Mouse (Mus musculus): ENCODE data around the gene Slc1a4.

The Slc1a4 gene

DNA sequence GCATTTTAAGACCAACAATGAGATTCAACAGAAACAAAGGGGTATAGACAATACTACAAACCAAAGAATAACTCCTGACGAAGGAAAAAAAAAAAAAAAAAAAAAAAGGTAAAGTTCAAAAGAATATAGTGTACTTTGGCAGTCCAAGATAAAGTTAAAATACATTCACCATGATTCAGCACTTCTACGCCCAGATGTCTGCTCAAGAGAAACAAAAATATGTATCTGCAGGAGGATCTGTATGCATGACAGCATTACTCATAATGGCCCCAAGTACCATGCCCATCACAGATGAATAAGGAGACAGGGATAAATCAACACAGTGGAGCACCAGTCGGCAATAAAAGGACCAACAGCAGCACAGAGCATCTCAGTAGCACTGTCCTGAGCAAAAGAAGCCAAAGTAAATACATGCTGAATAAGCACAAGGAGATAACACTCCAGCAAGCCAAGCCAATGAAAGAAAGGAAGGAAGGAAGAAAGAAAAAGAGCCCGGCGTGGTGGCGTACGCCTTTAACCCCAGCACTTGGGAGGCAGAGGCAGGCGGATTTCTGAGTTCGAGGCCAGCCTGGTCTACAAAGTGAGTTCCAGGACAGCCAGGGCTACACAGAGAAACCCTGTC, 7.3 kb downstream of the Slc1a4 start:
- DNase-seq (ENCODE audit: low spot score in 2 of 2), result no peak

DNA sequence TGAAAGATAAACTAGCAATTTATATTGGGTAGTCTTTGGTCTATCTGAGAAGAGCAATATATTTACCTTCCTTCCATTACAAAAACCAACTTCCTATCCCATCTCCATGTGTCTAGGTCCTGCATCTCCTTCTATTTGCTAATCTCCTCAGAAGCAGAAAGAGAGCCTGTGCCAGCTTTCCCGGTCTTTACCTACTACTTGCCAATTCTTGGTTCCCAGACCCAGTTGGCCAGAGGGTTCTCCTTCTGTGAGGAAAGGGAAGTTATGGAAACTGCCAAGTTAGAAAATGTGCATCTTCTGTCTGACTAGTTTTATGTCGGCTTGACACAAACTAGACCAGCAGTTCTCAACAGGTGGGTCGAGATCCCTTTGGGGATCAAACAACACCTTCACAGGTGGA, 8.5 kb downstream of the Slc1a4 start:
- no peak for DNase-seq (ENCODE audit: low spot score in 2 of 2)

DNA sequence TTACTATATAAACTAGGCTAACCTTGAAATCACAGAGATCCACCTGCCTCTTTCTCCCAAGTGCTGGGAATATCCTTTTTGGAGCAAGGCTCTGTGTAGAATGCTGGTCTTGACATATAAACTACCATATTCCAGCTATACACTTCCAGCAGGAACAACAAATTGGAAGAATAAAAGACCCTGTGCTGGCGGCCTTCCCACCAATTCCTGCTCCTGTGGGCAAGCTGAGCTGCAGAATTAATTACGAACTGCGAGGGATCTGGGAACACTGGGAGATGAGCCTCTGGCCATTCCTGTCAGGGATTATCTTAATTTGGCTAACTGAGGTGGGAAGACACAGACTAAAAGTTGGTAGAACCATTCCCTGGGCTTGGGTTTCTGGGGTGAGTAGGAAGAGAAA, 10.1 kb downstream of the Slc1a4 start:
- no peak for DNase-seq (ENCODE audit: low spot score in 2 of 2)

DNA sequence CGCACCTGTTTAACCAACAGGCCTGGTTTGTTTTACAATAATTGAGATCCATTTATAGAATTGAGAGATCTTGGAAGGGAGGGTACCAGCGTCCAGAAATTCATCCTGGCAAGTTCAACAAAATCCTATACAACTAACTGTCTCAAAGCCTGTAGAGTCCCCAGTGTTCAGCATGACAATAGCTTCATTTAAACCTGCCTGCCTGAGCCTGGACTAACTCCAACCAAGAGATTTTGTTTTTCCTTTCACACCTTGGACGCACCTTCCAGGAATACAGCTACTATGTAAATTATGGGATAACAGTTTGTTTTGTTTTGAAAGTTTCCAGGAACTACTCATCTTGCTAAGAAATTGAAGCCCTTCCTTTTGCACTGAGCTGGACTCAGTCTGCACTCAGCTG, 11.9 kb downstream of the Slc1a4 start:
- DNase-seq (ENCODE audit: low spot score in 2 of 2), result no peak

DNA sequence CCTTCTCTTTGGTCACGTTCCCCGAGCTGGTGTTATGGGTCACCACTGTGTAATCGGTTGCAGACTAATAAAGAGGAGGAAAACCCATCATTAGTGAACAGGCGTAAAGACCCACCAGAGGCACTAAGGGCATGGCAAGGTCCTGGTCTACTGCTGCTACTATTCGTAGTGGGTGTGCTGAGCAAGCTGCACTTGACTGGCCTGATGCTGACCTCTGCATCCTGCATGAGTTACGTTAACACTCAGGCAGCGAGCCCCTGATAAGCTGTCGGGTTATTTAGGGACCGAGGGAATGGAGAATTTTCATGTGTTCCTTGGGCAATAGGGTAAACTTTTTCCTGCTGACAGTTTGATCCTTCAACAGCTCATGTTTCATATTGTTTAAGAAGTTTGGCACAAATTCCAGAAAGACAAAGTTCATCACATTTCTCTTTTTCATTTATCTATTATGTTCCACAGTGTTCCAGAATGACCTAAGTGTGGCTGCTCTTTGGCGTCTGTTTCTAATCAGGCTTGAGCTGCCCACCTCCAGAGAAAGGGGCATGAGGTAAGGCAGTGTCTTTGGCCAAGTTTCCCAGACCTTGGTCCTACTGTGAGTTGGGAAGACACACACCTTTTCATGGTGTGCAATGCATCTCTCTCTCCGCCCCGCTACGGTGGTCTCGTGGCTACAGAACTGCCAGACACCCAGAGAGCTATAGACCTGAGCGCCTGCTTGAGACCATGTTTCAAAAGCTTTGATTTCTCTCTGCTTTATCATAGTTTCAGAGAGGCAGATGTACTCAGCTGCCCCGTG, 13.7 kb downstream of the Slc1a4 start:
- DNase-seq (ENCODE audit: low spot score in 2 of 2), result no peak

DNA sequence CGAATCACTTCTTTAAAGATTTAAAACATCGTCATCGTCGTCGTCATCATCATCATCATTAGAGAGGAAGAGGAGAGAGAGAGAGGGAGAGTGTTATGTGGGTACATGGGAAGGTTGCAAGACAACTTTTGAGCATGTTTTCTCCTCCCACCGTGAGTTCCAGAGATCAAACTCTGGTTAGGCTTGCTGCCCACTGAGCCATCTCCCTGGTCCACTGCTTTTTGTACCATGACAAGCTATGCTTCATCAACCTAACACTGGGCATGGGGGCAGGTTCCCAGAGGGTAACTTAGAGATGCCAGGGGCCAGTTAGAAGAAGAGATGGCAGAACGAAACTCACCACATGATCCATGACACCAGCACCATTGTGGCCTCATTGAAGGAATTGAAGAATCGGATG, 18.9 kb downstream of the Slc1a4 start:
- no peak for DNase-seq (ENCODE audit: low spot score in 2 of 2)

DNA sequence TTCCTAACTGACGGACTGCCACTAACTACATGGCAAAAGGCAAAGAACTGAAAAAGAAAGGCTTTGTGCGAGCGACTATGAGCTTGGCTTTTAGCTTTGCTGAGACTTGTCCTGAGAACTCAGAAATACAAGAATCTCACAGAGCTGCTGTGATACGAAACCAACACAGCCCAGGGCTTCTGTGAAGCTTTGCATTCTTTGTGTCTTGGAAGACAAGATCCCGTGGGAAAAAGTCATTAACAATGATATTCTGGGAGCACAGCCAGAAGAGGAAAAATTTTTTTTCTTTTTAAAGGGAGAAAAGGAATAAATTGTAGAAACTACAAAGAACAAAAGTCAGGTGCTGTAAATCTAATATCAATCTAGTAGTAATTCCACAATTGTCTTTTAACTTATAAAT, 23.5 kb downstream of the Slc1a4 start:
- DNase-seq (ENCODE audit: low spot score in 2 of 2), result no peak

DNA sequence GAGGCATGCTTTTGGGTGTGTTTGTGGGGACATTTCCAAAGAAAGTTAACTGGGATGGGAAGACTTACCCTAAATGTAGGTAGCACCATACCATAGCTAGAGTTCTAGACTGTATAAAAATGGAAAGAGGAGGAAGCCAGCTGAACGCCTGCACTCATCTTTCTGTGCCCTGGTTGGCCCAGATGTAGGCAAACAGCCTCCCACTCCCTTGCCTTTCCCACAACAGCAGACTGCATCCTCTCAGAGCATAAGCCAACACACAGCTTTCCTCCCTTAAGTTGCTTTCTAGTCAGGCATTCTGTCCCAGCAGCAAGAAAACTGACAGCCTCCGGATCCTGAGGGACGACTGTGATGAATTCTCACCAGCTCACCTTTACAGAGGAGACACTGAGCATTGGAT, 25.1 kb downstream of the Slc1a4 start:
- no peak for DNase-seq (ENCODE audit: low spot score in 2 of 2)

DNA sequence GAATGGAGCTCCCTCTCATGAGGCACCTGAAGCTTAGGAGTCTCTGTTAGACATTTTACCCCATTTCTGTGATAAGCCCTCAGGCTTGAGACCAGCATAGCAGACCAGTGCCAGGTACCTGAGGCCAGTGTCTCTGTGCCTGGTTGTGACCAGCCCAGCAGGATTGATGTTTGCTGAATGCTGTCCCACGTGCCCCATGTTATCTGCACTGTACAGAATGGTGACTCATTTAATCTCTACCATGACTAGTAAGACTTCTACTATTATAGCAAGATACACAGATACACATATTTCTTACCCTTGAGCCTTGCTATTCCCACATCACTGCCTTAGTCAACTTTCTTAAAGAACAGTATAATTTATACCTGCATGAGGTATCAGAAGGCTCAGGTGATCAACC, 26.9 kb downstream of the Slc1a4 start:
- no peak for DNase-seq (ENCODE audit: low spot score in 2 of 2)

DNA sequence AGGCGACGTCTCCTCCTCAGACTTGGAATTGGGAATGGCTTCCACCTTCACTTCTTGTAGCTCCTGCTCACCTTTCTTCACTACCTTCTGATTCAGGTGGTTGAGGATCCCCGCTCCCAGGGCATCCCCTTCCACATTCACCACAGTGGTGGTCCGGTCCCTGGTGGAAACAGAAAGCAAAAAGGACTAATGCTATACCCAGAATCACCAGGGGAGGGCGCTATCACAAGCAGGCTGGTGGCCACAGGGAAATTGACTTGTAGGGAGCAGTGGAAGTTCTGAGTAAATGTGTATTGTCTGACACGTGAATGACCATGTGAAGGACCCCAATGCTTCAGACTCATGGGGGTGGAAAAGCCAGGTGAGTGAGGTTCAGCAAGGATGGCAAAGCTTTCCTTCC, 28.2 kb downstream of the Slc1a4 start:
- peak in 1 of 2 experiments; percentile 25 for DNase-seq (ENCODE audit: low spot score in 2 of 2)

DNA sequence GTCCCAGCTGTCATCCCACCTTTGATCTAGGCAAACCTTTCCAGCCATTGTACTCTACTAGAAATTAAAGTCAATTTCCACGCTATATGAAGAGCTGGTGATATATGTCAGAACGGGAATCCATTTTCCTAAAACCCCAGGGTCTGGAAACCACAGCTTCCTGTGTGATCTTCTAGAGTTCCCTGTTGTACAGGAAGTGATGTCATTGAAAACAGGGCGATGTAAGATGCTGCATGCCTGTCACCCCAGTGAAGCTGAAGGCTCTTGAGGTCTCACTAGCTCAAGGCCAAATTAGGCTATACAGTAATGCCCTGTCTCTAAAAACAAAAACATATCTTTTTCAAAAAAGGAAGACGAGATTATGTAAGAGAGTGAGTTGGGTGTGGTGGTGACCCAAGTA, 31.2 kb downstream of the Slc1a4 start:
- DNase-seq (ENCODE audit: low spot score in 2 of 2), result no peak

DNA sequence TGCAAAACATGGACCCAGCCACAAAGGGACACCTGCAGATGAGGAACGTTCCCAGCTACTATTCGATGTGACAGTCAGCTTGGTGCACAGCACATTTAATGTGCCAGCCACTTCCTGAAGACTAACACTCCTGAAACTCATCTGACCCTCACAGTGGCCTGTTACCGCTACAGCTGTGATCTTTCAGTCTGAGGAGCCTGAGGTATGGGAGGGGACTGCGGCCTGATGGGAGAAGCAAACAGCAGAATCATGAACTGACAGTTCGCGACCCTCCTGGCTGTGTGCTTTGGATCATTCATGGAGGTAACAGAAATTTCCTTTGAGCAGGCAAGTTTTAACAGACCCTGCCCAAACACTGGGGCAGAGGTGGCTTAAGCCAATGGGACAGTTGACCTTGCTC, 31.7 kb downstream of the Slc1a4 start:
- no peak for DNase-seq (ENCODE audit: low spot score in 2 of 2)

DNA sequence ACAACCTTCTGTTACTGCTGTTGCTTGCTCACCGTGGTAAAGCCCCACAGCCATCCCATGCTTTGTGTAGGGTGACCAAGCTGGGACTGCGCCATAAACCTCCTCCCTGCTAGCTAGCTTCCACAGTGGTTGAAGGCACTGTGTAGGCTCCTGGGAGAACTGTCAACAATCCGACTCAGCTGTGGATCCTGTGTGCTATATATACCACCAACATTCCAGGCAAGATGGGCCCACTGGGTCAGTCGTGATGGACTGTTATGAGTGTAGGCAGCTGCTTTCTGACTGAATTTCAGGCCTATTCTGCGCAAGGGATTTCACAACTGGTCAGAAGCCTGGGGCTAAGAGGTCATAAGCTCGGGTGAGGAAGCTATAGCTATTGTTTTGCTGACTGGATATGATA, 32.6 kb downstream of the Slc1a4 start:
- no peak for DNase-seq (ENCODE audit: low spot score in 2 of 2)

DNA sequence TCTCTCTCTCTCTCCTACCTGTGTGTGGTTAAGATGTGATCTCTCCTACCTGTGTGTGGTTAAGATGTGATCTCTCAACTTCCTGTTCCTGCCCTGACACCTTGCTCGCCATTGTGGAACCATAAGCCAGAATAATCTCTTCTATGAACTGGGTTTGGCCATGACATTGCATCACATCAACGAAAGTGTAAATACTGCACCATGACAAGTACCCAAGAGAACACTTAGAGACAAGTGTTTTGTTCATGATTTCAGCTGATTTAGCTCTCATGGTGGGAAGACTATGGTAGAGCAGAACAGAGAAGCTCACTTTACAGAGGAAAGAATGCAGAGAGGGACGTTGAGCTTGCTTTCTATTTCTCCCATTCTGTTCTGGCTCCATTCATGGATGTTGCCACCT, 48.0 kb downstream of the Slc1a4 start:
- no peak for DNase-seq (ENCODE audit: low spot score in 2 of 2)

DNA sequence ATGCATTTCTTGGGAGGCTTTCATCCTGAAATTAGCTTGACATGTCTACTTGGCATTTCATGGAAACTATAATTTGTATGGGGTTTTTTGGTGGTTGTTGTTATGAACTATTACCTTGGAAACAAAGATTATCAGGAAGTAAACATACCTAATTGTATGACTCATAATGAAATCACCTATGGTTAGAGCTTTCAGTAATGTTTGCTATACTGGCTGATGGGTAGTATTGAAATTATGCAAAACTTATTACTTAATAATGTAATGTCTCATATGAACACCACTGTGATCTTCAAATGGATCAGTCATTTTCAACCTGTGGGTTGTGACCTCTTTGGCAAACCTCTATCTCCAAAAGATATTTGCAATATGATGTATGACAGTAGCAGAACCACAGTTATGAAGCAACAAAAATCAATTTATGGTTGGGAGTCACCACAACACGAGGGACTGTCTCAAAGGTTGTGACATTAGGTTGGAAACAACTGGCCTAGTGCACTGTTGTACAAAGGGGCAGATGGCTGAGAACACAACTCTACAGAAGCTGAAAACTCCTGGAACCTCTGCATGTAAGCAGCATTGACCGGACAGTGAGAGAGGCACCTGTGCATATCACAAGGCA, 49.8 kb downstream of the Slc1a4 start:
- no peak for DNase-seq (ENCODE audit: low spot score in 2 of 2)

DNA sequence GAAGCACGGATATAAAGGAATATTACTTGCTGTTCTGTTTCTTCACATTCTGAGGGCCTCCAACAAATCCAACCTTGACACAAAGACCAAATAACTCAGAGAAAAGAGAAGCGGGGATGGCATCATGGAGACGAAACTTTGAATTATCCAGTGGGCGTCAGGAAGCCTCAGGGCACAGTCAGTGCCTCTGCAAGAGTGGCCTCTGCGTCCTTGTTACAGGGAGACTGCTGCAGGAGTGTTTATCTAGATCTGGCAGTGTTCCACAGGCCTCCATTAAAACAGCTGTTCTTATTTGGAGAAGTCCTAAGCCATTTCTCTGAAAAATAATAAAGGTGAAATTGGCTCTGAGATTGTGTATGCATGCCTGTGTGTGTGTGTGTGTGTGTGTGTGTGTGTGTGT, 51.5 kb downstream of the Slc1a4 start:
- no peak for DNase-seq (ENCODE audit: low spot score in 2 of 2)

DNA sequence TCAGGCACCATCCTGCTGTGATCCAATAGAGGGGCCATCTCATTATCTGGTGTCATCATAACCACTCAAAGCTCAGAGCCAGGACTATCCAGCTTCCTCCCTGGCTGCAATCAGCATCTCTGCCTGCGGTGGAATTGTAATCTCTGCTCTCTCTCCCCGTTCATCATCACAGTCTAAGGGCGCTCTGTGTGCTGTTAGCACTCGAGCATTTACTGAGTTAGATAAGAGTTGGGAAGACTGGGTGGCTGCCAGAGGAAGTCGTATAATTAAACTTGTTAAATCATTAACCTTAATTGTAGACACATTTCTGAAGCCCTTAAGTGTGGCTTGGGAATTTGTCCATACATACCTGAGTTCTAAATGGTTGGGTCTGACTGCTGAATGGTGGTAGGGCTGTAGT, 53.8 kb downstream of the Slc1a4 start:
- no peak for DNase-seq (ENCODE audit: low spot score in 2 of 2)

DNA sequence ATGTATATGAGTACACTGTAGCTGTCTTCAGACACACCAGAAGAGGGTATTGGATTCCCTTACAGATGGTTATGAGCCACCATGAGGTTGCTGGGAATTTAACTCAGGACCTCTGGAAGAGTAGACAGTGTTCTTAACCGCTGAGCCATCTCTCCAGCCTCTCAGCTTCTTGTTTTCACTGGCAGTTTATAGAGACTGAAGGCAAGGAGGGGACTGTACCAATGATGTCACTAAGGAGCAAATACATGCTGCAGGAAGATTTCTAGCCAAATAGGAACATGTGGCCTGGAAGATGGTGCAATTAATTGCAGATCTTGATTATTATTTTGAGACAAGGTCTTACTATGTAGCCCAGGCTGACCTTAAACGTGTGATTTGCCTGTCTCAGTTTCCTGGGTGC, 55.4 kb downstream of the Slc1a4 start:
- no peak for DNase-seq (ENCODE audit: low spot score in 2 of 2)

DNA sequence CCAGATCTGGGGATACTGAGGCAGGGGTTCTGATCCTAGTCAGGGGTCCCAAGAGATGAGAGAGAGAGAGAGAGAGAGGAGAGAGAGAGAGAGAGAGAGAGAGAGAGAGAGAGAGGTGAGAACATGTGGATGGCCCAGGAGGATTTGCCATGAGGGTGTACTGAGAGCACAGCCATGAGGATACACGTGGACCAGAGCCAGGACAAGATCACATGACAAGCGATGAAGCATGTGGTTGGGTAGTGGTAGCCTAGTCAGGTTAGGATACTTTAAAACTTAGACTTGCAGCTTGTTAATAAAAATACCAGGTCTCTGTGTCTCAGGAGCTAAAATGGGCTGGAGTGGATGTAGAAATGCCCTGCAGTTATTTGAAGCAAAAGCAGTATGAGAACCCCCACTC, 56.5 kb downstream of the Slc1a4 start:
- no peak for DNase-seq (ENCODE audit: low spot score in 2 of 2)

DNA sequence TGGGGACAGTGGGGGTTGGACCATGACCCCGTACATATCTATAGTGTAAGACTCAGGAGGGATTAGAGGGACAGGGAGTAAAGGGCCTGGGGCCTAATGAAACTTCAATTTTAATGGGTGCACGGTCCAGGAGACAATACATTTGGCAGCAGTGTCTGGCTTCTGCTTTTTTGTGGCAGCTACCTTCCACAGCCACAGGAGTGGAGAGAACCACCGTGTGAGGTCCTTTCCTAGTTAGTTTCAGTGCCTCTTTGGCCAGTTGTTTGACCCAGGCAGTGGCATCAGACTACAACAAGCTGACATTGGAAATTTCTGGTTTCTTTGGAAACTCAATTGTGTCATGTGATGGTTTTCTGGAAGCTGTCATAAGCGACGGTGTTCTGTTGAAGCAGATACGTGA, 62.6 kb downstream of the Slc1a4 start:
- no peak for DNase-seq (ENCODE audit: low spot score in 2 of 2)

DNA sequence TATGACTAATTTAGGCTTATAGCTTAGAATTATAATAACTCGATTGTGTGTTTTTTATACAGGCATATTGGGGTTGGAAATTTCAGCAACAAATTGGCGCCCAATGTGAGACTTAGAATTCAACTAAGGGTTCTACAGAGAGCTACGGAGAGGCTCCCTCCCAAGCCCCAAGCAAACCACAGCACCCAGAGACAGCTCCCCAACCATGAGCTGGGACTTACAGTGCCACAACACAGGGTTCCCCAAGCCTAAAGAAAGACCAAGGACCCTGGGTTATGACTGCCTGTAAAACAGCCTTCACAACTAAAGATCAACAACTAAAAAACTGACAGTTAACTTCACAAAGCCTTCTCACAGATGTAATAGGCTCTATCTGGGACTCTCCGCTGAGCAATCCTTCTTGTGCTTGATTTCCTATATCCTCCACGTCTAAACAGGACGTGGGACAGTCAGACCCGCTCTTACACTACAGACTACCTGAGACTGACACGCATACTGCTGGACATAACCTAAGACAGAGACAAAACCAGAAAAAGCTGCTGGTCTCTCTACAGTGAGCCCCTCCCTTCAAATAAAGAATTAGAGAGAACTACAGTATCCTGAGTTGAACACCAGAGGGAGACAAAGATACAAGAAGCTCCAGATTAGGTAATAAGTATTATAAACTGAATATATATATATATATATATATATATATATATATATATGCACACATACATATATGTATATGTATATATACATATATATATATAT, 69.7 kb downstream of the Slc1a4 start:
- no peak for DNase-seq (ENCODE audit: low spot score in 2 of 2)

DNA sequence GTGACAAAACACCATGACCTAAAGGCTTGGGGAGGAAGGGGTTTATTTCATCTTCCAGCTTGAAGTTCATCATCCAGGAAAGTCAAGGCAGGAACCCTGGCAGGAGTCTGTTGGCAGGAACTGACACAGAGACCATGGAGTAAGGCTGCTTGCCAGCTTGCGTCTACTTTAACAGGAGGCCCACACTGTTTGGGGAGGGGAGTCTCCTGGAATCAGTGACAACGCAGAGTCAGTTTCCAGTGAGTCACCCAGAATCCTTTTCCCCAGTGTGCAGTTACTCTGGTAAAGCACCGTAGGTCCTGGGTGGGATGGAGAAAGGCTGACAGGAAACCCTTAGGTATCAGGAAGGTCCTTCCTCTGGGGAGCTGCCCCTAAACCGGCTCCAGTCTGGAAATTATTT, 77.7 kb downstream of the Slc1a4 start:
- DNase-seq (ENCODE audit: low spot score in 2 of 2), result no peak

DNA sequence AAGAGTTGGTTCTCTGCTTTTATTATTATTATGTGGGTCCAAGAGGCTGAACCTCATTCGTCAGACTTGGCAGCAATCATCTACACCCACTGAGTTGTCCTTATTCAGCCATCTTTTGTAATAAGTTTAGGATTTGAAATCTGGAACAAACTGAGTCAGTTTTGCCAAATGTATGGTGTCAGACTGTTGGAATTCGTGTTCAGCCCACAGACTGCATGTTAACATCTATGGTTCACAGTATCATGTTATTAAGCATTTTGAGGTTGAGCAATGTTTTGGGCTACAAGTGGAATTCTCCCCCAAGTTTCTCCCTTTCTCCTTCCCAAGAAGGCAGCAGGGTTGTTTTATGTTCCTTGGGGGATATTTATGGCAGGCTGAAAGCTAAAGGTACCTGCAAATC, 79.4 kb downstream of the Slc1a4 start:
- no peak for DNase-seq (ENCODE audit: low spot score in 2 of 2)
